Mouse (Mus musculus): ENCODE measurements around the gene Spn.
"Not testable (repeated sequence)": the region's sequence is repeated elsewhere in the genome, so short reads cannot be mapped to it uniquely, and the experiment has no call there.

Gene Spn

GRCm38 (mm10) chr7:127137262-127138017, at the start of gene Spn:
Spn (minus strand) TSS chr7:127137823.
- peak; percentile 58 to 61 for DNase-seq (ENCODE audit: low spot score in 2 of 2)

GRCm38 (mm10) chr7:127187351-127187750, 49.7 kb upstream of the Spn start:
- DNase-seq (ENCODE audit: low spot score in 2 of 2), result no peak

- peak in 1 of 2 experiments; percentile 41 for DNase-seq (ENCODE audit: low spot score in 2 of 2)
Measured at GRCm38 (mm10) chr7:127185601-127186000, 48.0 kb upstream of the Spn start.

GRCm38 (mm10) chr7:127184720-127185119, 47.1 kb upstream of the Spn start:
- no peak for DNase-seq (ENCODE audit: low spot score in 2 of 2)

GRCm38 (mm10) chr7:127183828-127184227, 46.2 kb upstream of the Spn start:
- peak in 1 of 2 experiments; percentile 69 for DNase-seq (ENCODE audit: low spot score in 2 of 2)

GRCm38 (mm10) chr7:127183345-127183744, 45.7 kb upstream of the Spn start:
- no peak for DNase-seq (ENCODE audit: low spot score in 2 of 2)

GRCm38 (mm10) chr7:127181724-127182123, 44.1 kb upstream of the Spn start:
- DNase-seq (ENCODE audit: low spot score in 2 of 2), result not testable (repeated sequence)

- peak in 1 of 2 experiments; percentile 47 for DNase-seq (ENCODE audit: low spot score in 2 of 2)
Measured at GRCm38 (mm10) chr7:127180783-127181182, 43.2 kb upstream of the Spn start.

GRCm38 (mm10) chr7:127176937-127177336, 39.3 kb upstream of the Spn start:
- no peak for DNase-seq (ENCODE audit: low spot score in 2 of 2)

- no peak for DNase-seq (ENCODE audit: low spot score in 2 of 2)
Measured at GRCm38 (mm10) chr7:127166501-127166900, 28.9 kb upstream of the Spn start.

GRCm38 (mm10) chr7:127165607-127166493, 28.2 kb upstream of the Spn start:
- no peak for DNase-seq (ENCODE audit: low spot score in 2 of 2)

- DNase-seq (ENCODE audit: low spot score in 2 of 2), result no peak
Measured at GRCm38 (mm10) chr7:127164002-127164401, 26.4 kb upstream of the Spn start.

GRCm38 (mm10) chr7:127162546-127162945, 24.9 kb upstream of the Spn start:
- no peak for DNase-seq (ENCODE audit: low spot score in 2 of 2)

GRCm38 (mm10) chr7:127157548-127157947, 19.9 kb upstream of the Spn start:
- no peak for DNase-seq (ENCODE audit: low spot score in 2 of 2)

GRCm38 (mm10) chr7:127153477-127153876, 15.9 kb upstream of the Spn start:
- DNase-seq (ENCODE audit: low spot score in 2 of 2), result no peak

GRCm38 (mm10) chr7:127152464-127152863, 14.8 kb upstream of the Spn start:
- DNase-seq (ENCODE audit: low spot score in 2 of 2), result no peak

- DNase-seq (ENCODE audit: low spot score in 2 of 2), result no peak
Measured at GRCm38 (mm10) chr7:127147901-127148300, 10.3 kb upstream of the Spn start.

GRCm38 (mm10) chr7:127146267-127146603, 8.6 kb upstream of the Spn start:
- DNase-seq (ENCODE audit: low spot score in 2 of 2), result no peak

GRCm38 (mm10) chr7:127145387-127146266, 8.0 kb upstream of the Spn start:
- DNase-seq (ENCODE audit: low spot score in 2 of 2), result no peak

- no peak for DNase-seq (ENCODE audit: low spot score in 2 of 2)
Measured at GRCm38 (mm10) chr7:127144412-127144811, 6.8 kb upstream of the Spn start.

GRCm38 (mm10) chr7:127142666-127143065, 5.0 kb upstream of the Spn start:
- DNase-seq (ENCODE audit: low spot score in 2 of 2), result no peak

- DNase-seq (ENCODE audit: low spot score in 2 of 2), result no peak
Measured at GRCm38 (mm10) chr7:127142214-127142613, 4.6 kb upstream of the Spn start.
